Mouse (Mus musculus) layer of hippocampus, postnatal 25 days (tissue): ENCODE data around the gene Wt1. TPM values are rescaled to one million over a fixed set of nuclear protein-coding genes. Genes with fewer than 3 reads are reported as not detected.

Source experiments
- DNase-seq, 2 experiments: peaks; one replicate each; pipeline ENCODE4 v3.0.0; 2022; ENCODE audit warnings: mixed read lengths in 2 of 2, low spot score in 1 of 2; ENCODE audit errors: extremely low spot score in 1 of 2
- total RNA-seq, 2 experiments: library from RNA; stranded (reverse); gene quantifications; 2 replicates each; pipeline ENCODE4 v1.2.3; 2021

Gene Wt1
- total RNA-seq, 2 experiments from 2014 or later = 0.16 TPM; not detected in 1

GRCm38 (mm10) chr2:105178871-105179270 lies 52.5 kb downstream of the Wt1 start:
- no peak for DNase-seq

- DNase-seq = no peak
These were observed 56.2 kb downstream of the Wt1 start for GRCm38 (mm10) chr2:105182501-105182900.

GRCm38 (mm10) chr2:105185140-105185539 lies 58.8 kb downstream of the Wt1 start:
- no peak for DNase-seq

- DNase-seq = no peak
These were observed 59.6 kb downstream of the Wt1 start for GRCm38 (mm10) chr2:105185768-105186529.

GRCm38 (mm10) chr2:105186591-105186990 lies 60.3 kb downstream of the Wt1 start:
- DNase-seq = no peak

- DNase-seq = no peak
These were observed 61.9 kb downstream of the Wt1 start for GRCm38 (mm10) chr2:105188182-105188581.

- no peak for DNase-seq
These were observed 63.0 kb downstream of the Wt1 start for GRCm38 (mm10) chr2:105189352-105189751.

GRCm38 (mm10) chr2:105200152-105200551 lies 73.8 kb downstream of the Wt1 start:
- DNase-seq = no peak

- no peak for DNase-seq
These were observed 80.3 kb downstream of the Wt1 start for GRCm38 (mm10) chr2:105206563-105207174.

- no peak for DNase-seq
These were observed 86.5 kb downstream of the Wt1 start for GRCm38 (mm10) chr2:105212839-105213238.

- DNase-seq = no peak
These were observed 89.6 kb downstream of the Wt1 start for GRCm38 (mm10) chr2:105215914-105216313.

GRCm38 (mm10) chr2:105219229-105219628 lies 92.9 kb downstream of the Wt1 start:
- no peak for DNase-seq

- no peak for DNase-seq
These were observed 93.3 kb downstream of the Wt1 start for GRCm38 (mm10) chr2:105219664-105220063.

GRCm38 (mm10) chr2:105220738-105221303 lies 94.5 kb downstream of the Wt1 start:
- no peak for DNase-seq

Other genes starting within 250 kb of the Wt1 start
- gene Eif3m, start 109.4 kb upstream of the Wt1 start, total RNA-seq = 100 to 1,000 TPM in 1 of 2 experiments, 10 to 100 TPM in 1; 87.4 to 106 TPM
- not detected for gene Gm11060, start 34.5 kb upstream of the Wt1 start, total RNA-seq
- gene Them7, start 97.8 kb downstream of the Wt1 start, total RNA-seq = not detected